Mouse (Mus musculus) G1E (cell line): ENCODE measurements around the gene Sp2. TPM values are rescaled to one million over a fixed set of nuclear protein-coding genes. Genes with fewer than 3 reads are reported as not detected.
A peak's percentile ranks its signal among the peaks of the same experiment; 100 is the strongest.

Experiments used
- ATAC-seq: 2 replicates; pipeline ENCODE4 v1.8.0; 2016; ENCODE audit warnings: mild to moderate bottlenecking; ENCODE audit not compliant: insufficient number of reproducible peaks, poor library complexity, low FRiP score, severe bottlenecking; ENCODE audit errors: extremely low read depth
- DNase-seq: peaks from one replicate; pipeline ENCODE4 v3.0.0; 2012; ENCODE audit warnings: low spot score
- H3K27me3 ChIP-seq: 2 replicates; pipeline ENCODE4 v1.6.1; 2012; ENCODE audit warnings: mild to moderate bottlenecking, low read length, inconsistent platforms; ENCODE audit not compliant: insufficient read depth
- H3K36me3 ChIP-seq: replicated peaks from 2 replicates; pipeline ENCODE3; 2012; ENCODE audit warnings: mild to moderate bottlenecking, inconsistent platforms
- H3K4me1 ChIP-seq: 2 replicates; pipeline ENCODE4 v1.6.1; 2012; ENCODE audit warnings: low read depth, low read length, inconsistent platforms, mixed read lengths; ENCODE audit not compliant: insufficient read depth
- H3K4me3 ChIP-seq: 2 replicates; pipeline ENCODE4 v1.5.1; 2012; ENCODE audit warnings: low read depth, mild to moderate bottlenecking, inconsistent platforms, low read length, moderate library complexity, mixed read lengths
- H3K9me3 ChIP-seq: replicated peaks from 2 replicates; pipeline ENCODE4 v1.6.1; 2012; ENCODE audit warnings: inconsistent platforms
- CTCF ChIP-seq: IDR thresholded peaks from 2 replicates; pipeline ENCODE4 v1.5.1; 2012; ENCODE audit warnings: low read depth, low read length, inconsistent platforms, mixed read lengths
- GATA1 ChIP-seq: IDR thresholded peaks from 2 replicates; pipeline ENCODE4 v1.6.1; 2012; ENCODE audit warnings: borderline replicate concordance, low read length, inconsistent platforms, mixed read lengths
- GATA2 ChIP-seq: IDR thresholded peaks from 2 replicates; pipeline ENCODE4 v1.6.1; 2012; ENCODE audit warnings: low read depth, low read length, inconsistent platforms, borderline replicate concordance
- POLR2AphosphoS5 ChIP-seq: IDR thresholded peaks from 2 replicates; pipeline ENCODE4 v1.6.1; 2012; ENCODE audit warnings: low read depth, low read length, inconsistent platforms; ENCODE audit not compliant: insufficient replicate concordance
- TAL1 ChIP-seq: conservative IDR thresholded peaks from 2 replicates; pipeline ENCODE4 v1.6.1; 2012; ENCODE audit warnings: low read depth, low read length, inconsistent platforms, mixed read lengths
- polyA plus RNA-seq: library from polyadenylated mRNA; stranded (reverse); fragments of >175 nt; gene quantifications from 2 replicates; pipeline ENCODE4 v1.2.3, GENCODE M21; 2012
- total RNA-seq, 2 experiments: library from RNA; stranded (forward) in 1 of 2; stranded (reverse) in 1 of 2; fragments of 200-1000 nt in 1 of 2; fragments of >200 nt in 1 of 2; fragmentation: Nextera tagmentation in 1 of 2; gene quantifications; 2 replicates each; pipeline ENCODE4 v1.2.3; 2014 to 2017

Sp2 gene
- total and polyA plus RNA-seq, 3 experiments: 1.6 to 46.6 (median 27.9) TPM

DNA sequence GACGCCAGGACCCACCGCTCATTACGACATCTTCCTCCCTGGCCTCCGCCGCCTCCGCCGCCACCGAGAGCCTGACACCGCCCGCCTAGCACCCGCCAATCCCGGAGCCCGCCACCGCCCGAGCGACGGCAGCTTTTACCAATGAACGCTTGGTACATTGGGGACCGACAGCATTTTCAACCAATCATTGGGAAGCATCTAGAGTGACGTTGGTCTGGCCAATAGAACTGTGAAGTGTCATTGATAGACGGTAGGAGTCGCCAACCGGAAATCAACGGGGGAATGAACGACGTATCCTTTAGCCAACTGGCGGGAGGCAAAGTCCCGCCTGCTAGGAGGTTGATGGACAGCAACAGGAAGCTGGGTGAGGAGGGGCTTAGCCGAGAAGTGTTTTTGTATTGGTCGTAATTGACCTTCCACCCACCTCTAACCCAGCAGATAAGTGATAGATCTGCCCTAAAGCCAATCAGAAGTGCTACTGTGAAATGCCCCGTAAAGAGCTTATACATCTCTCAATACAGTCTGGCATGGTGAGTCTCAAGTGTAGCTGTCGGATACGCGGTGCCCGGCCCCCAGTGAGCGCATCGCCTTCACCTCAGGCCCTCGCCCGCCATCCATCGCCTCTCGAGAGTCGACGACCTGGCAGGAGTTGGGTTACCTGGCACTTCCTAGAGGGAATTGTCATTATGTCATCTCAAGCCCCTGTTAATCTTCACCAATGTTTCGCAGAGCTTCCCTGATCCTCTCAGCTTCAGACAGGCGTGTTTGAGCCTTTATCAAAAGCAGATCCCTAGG lies 5.0 kb downstream of the Sp2 start:
- Histone ChIP-seq H3K36me3 (peaks cover 26% of the 10 kb centered on the region), H3K4me3 (peak overlapping the region; percentile 90), H3K27me3 (peaks cover 4% of the 10 kb centered on the region; the same call in 1 of the 2 replicates), H3K4me1 (peaks cover 61% of the 10 kb centered on the region), H3K9me3 (no peaks in the 10 kb centered on the region)
- ATAC-seq (peak; percentile 96), DNase-seq (peak; percentile 98)
- TF ChIP-seq GATA1 (no peak), POLR2AphosphoS5 (no peak), CTCF (no peak), TAL1 (no peak)

DNA sequence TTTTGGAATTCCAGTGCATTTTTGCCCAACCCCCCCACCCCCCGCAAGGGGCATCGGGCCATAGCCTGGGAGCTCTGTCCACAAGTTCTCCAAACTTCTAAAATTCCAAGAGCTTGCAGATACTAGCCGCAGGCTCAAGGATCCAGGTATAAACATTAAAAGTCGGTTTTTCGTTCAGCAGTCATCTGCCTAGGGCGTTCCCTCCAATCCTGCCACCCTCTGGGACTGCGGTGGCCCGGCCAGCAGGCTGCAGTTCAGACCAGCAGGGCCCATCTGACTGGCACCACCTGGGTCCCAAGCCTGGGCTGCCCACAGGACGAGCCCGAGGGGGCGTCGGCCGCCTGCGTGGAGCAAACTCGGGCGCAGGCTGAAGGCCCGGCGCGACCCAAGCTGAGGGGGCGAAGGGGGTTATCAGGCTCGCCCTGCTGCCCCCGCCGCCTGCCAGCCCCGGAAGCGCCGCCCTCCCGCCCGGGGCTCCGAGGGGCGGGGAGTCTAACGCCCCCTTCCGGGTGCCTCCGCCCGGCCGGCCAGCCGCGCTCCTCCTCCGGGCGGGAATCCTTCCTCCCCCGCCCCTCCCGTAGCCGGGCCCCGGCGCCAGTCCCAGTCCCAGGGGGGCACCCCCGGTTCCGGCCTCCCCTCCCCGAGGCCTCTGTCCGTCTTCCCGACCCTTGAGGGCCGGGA lies 5.7 kb downstream of the Sp2 start:
- ATAC-seq (no peak), DNase-seq (peak; percentile 96)
- H3K4me3 ChIP-seq: peak overlapping the region; percentile 90
- peaks cover 31% of the 10 kb centered on the region for H3K36me3 ChIP-seq
- no peaks in the 10 kb centered on the region for H3K9me3 ChIP-seq
- H3K4me1 ChIP-seq: peaks cover 63% of the 10 kb centered on the region
- peaks cover 4% of the 10 kb centered on the region; the same call in 1 of the 2 replicates for H3K27me3 ChIP-seq
- TF ChIP-seq TAL1: no peak
- TF ChIP-seq GATA1: no peak
- TF ChIP-seq GATA2: no peak
- TF ChIP-seq CTCF: no peak
- no peak for TF ChIP-seq POLR2AphosphoS5

- DNase-seq: no peak
- peaks cover 63% of the 10 kb centered on the region for H3K4me1 ChIP-seq
- H3K9me3 ChIP-seq: no peaks in the 10 kb centered on the region
- peaks cover 2% of the 10 kb centered on the region; the same call in 1 of the 2 replicates for H3K27me3 ChIP-seq
- peaks cover 37% of the 10 kb centered on the region for H3K36me3 ChIP-seq
- H3K4me3 ChIP-seq: peak overlapping the region; percentile 90
- TF ChIP-seq TAL1 (no peak), GATA1 (no peak), GATA2 (no peak), POLR2AphosphoS5 (no peak), CTCF (no peak)
- ATAC-seq: no peak
Measured at GRCm38 (mm10) chr11:96976379-96976687, 6.4 kb downstream of the Sp2 start.

- Histone ChIP-seq H3K9me3 (no peaks in the 10 kb centered on the region), H3K4me1 (peaks cover 66% of the 10 kb centered on the region), H3K27me3 (no peaks in the 10 kb centered on the region), H3K36me3 (peaks cover 43% of the 10 kb centered on the region), H3K4me3 (peak overlapping the region; percentile 90; the same call in 1 of the 2 replicates)
- no peak for TF ChIP-seq TAL1
- ATAC-seq: no peak
- DNase-seq: no peak
Measured at GRCm38 (mm10) chr11:96975511-96976378, 7.0 kb downstream of the Sp2 start.

DNA sequence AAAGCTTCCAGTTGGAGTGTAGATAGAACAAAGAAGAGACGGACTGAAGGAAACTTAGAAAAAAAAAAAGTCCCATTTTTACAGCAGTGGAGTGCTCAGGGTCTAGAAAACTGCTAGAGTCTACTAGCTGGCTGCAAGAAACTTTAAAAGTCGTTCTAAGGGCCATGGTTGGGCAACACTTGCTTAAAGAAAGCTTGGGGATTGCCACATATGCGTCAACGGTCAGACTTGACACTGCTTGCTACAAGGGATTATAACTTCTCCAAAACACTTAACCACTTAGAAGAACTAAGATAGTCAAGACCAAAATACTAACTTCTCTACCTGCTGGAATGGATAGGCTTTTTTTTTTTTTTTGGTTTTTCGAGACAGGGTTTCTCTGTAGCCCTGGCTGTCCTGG lies 7.9 kb downstream of the Sp2 start:
- no peak for ATAC-seq
- no peak for TF ChIP-seq GATA1
- H3K9me3 ChIP-seq: no peaks in the 10 kb centered on the region
- H3K4me1 ChIP-seq: peaks cover 69% of the 10 kb centered on the region
- H3K36me3 ChIP-seq: peaks cover 51% of the 10 kb centered on the region
- no peak for DNase-seq
- no peaks in the 10 kb centered on the region for H3K27me3 ChIP-seq
- H3K4me3 ChIP-seq: no peak overlapping the region

GRCm38 (mm10) chr11:96973426-96973964 lies 9.3 kb downstream of the Sp2 start:
- no peak overlapping the region for H3K4me3 ChIP-seq
- ATAC-seq (no peak), DNase-seq (no peak)
- peaks cover 70% of the 10 kb centered on the region for H3K4me1 ChIP-seq
- H3K36me3 ChIP-seq: peaks cover 62% of the 10 kb centered on the region
- H3K9me3 ChIP-seq: no peaks in the 10 kb centered on the region
- TF ChIP-seq GATA2 (no peak), CTCF (no peak), TAL1 (no peak), GATA1 (no peak), POLR2AphosphoS5 (no peak)
- H3K27me3 ChIP-seq: no peaks in the 10 kb centered on the region
